Mouse (Mus musculus) adipocyte (in vitro differentiated cells): ENCODE measurements around the gene Fam171a2.
A peak's percentile ranks its signal among the peaks of the same experiment; 100 is the strongest.

Experiments
- DNase-seq: peaks from one replicate; pipeline ENCODE4 v3.0.0-alpha.2; 2016; ENCODE audit warnings: low spot score

Gene Fam171a2

DNA sequence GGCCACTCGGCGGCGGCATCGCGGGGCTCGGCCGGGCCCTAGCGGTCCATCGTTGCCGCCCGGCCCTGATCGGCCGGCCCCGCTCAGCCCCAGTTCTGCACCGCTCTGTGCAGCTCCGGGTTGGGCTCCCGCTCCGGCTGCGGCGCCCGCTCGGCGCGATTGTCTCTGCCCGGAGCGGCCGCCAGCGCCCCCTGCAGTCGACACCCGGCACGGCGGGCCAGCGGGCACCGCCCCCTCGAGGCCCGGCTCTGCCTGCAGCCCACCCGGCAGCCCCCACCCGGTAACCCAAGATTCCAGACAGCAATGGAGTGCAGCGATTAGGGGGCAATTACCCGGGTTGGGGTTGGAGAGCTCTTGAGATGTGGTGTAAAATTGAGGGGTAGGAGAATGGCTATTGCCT, at the start of gene Fam171a2:
Gene Fam171a2 (minus strand): TSS at position 186 of the 400 bp plus-strand sequence.
- DNase-seq: peak; percentile 60

DNA sequence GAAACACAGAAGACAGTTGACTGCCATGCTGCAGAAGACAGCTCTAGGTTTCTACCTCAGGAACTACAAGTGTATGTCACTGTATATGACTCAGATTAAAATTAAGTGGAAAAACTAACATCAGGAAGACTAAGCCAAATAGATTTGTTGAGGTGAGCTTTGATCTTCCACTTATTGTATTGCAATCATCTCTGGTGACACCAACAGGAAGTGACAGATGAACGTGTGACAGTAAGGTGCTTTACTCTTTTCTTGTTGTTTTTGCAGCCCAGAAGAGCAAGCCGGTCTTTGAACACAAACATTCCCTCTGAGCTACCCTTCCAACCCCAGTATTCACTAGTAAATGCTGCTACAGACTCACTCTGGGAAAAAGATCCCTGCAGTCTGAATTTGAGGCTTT, 49.2 kb upstream of the Fam171a2 start:
- no peak for DNase-seq

DNA sequence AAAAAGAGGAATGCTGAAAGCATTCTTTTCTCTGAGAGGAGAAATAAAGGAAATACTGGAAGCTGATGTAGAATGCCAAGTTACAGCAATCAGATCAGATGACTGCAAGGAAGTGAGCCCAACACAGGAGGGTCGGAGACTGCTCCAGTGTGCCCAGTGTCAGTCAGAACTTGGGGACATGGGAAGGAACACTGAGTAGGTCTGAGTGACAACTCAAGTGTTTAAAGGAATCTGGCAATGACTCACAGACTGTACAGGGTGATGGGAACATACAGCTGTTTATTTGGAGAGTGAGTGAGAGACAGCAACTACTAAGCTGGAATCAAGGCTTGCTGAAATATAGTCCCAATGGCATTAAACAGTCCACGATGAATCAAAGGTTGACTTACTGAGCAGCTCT, 48.7 kb upstream of the Fam171a2 start:
- peak; percentile 55 for DNase-seq

DNA sequence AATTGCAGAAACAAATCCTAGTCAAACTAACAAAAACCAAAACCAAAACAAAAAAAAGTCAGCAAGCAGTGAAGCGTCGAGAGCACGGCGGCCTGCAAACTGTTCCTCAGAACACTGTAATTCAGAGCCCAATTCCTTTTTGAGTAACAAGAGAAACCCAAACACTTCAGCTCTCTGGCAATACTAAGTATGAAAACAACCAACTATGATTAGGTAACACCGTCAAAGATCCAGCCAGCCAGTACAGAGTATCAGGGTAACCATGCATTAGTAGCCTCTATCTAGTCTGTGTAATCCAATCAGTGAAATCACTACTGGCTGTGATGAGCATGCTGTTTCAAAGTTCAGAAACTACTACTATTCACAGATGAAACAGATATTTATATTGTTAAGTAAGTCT, 48.3 kb upstream of the Fam171a2 start:
- peak; percentile 50 for DNase-seq

DNA sequence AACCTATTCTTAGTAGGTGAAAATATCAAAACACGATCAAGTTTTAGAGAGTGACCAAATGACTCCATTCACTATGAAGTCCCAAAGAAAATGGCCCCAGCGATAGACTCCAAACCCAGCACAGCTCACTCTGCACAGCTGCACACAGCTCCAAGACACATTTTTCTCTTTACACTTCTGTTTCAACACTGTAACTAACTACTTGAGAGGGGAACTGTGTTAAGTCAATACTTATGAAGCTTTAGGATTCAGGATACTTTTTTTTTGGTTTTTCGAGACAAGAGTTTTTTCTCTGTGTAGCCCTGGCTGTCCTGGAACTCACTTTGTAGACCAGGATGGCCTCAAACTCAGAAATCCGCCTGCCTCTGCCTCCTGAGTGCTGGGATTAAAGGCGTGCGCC, 47.6 kb upstream of the Fam171a2 start:
- no peak for DNase-seq

DNA sequence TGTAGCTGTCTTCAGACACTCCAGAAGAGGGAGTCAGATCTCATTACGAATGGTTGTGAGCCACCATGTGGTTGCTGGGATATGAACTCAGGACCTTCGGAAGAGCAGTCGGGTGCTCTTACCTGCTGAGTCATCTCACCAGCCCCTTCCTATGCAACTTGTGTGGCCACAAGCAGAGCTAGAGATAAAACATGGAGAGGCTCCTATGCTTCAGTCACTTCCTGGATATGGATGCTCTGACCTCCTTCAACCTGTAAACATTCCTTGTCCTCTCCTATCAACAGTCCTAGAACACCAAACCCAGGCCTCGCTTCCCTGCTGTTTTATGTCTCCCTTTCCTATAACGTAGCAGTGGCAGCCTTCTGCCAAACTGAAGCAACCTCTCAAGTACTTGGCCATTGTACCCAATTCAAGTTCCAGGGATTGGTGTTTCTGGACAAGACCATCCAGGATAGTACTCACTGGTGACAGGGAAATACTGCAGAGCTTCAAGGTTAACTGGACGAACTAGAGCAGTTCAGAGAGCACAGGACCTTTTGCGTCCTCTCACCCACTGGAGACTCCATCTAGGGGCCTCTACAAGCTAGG, 46.7 kb upstream of the Fam171a2 start:
- no peak for DNase-seq

DNA sequence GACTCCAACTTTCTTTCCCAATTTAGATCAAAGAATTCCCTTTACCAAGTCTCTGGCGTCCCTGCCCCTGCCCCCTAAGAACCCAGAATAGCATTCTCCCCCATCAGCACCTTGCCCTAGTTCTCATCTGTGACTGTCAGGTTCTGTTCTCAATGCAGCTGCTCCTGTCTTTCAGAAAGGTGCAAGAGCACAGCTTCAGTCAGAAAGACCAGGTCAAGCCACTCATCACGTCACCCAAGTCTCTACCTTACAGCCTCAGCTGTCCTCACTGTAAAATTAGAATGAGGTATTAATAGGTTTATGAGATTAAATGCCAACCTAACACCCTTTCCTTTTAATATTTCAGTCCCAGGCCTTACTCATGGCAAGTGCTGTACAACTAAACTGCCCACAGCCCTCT, 45.8 kb upstream of the Fam171a2 start:
- no peak for DNase-seq

DNA sequence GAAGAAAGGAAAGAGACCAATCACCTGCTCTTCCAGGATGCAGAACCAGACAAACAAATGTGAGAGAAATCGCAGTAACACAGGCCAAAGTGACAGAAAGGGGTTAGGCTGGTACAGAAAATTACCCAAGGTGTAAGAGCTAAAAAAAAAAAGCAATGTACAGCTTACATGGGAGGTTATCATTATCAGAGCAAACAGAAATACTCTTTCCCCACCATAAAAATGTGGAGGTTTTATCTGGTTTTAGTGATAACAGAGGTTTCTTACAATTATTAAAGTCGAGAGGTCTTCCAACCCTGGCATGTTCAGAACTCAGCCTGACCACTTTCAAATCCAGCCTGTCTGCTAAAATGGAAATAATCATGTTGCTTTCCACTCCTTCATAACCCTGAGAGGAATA, 40.4 kb upstream of the Fam171a2 start:
- no peak for DNase-seq

DNA sequence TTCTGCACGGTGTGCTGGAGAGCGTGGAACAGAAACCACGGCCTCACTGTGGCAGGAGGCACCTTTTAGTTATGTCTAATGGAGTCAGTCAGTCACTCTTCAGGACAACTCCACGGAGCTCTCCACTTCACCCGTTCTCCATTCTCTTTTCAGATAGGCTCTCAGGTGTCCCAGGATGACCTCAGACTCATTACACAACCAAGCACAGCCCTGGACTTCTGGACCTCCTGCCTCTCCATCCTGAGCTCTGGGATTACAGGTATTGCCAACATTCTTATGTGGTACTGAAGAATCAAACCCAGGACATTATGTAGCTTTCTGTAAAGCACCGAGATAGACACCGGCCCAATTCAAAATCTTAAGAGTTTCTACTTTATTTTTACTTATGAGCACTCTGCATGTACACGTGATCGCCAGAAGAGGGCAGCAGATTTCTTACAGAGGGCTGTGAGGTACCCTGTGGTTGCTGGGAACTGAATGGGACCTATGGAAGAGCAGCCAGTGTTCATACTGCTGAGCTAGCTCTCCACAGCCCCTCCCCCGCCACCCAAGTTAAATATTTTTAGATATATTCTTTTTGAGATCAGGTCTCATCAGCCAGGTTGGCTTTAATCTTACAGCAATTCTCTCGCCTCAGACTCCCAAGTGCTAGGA, 39.4 kb upstream of the Fam171a2 start:
- DNase-seq: peak; percentile 81

DNA sequence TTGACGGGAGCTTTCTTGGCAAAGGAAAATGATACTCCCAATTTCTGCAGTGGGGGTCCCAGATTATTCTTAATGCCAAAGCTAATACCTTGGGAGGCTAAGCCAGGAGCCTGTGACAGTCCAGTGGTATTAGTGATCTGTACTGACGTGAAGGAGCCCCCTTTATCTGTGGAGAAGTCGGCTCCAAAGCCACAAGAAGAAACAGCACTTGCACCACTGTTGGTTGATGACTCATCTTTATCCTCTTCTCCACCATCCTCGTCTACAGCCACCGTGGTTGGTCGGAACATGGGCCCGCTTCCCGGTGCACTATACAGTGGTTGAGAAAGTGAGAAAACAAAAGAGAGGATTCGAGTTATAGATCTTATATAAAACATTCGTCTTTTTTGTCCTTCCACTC, 34.3 kb upstream of the Fam171a2 start:
- no peak for DNase-seq

DNA sequence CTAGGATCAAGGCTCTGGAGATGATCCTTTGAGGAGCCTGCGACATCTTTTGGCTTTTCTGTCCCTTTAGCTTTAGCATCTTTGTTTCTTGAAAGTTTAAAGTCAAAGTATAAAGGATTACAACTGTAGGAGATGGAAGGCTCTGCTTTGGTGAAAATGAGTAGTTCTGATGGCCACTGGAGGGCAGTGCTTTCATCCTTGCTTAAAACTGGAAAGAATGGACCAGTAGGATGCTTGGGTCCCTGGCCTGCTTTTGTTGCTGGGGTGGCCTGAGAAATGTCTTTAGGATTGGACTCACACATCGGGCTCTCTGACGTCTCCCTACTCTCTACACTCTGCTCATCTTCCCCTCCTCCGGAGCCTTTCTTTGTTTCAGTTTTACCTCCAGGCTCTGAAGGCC, 33.4 kb upstream of the Fam171a2 start:
- DNase-seq: peak; percentile 26

DNA sequence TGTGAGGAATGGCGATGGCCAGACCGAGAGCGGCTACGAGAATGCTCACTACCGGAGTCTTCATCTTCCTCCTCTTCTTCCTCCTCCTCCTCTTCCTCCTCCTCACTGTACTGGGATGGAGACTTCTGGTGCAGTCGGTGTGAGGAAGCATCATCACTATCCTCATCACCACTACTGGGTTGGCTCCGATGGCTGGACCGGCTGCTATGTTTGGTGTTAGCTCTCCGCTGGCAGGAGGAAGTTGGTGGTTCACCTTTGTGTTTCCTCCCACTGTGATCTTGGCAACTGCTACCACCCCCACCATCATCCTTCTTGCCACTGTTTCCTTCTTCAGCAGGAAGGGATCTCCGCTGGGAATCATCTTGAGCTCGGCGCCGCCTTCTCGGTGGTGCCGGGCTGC, 32.6 kb upstream of the Fam171a2 start:
- DNase-seq: no peak

DNA sequence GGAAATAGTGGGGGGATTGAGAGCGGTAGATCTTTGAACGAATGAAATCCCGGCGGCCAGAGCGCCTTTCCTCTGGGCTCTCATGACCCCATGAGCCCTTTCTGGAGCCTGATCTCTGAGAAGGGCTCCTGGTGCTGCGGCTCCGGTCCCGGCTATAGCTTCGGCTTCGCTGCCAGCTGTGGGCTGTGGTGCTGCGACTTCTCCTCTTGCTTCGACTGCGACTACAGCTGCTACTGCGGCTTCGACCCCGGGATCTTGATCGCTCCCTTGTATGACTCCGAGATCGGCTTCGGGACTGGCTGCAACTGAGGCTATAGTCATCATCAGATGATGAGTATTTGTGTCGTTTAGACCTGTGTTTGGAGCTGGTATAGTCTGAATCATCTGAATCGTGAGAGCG, 32.1 kb upstream of the Fam171a2 start:
- DNase-seq: no peak

DNA sequence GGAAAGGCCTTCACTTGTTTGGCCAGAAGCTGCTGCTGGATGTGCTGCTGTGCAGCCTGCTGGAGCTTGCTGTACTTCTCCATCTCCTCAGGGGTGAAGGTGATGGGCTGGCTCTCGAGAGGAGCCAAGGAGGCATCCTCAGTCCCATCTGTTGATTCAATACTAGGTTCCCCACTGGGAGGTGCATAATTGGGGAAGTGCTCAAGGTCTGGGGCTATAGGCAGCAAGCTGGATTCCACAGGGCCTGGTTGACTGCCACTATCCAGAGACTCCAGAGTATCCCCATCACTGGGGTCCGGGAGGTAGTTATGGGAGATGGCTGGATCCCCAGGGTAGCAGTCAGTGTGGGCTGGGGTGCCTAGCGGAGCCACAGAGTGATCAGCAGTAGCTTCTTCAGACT, 31.2 kb upstream of the Fam171a2 start:
- DNase-seq: no peak

DNA sequence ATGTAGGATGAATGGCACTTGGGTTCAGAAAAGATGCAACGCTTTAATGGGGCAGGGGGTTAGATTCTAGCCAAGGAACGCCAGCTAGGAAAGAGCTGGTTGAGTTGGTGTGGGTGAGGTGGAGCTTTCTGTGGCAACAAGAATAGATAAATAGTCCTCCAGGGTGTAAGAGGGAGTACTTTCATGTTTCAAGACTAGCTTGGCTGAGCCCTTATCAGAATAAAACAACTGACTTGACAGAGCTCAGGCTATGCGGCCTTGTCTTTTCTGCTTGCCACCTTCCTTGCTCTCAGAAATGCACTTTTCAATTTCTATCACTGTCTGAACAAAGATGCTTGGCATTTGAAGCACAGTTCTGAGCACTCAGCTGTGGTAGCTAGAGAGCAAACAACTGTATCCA, 27.5 kb upstream of the Fam171a2 start:
- DNase-seq: no peak

DNA sequence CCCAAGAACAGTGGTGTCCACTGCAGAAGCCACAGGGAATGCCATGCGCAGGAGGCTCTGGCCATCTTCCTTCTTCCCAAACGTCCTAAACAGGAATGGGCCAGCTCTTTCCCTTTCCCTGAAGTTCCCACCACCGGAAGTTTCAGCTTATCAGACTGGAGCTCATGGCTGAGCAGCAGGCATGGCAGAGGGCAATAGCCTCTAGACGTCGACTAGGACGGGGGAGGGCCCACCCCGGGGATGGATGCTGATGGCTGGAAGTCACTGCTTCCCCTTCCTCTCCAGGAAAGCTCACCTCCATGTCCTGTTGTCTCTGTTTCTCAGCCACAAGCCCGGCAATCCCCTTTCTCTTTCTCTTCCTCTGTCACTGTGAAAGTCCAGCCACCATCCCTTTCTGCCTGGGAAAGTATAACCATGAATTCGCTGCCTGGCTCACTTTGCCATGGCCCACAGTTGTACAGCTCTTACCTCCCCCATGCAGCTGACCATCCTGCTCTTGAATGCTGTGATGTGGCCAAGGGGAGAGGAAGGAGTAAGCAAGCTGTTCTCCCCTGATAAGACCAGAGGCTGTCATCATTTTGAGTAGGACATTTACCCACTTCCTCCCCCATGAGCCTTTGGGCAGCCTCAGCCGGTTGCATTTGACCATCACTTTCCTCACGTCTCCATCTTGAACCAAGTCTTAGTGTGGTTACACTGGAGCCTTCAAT, 22.3 kb upstream of the Fam171a2 start, which contains the start of gene Itga2b:
Gene Itga2b (minus strand): TSS at position 475 of the 710 bp plus-strand sequence.
- DNase-seq: no peak

DNA sequence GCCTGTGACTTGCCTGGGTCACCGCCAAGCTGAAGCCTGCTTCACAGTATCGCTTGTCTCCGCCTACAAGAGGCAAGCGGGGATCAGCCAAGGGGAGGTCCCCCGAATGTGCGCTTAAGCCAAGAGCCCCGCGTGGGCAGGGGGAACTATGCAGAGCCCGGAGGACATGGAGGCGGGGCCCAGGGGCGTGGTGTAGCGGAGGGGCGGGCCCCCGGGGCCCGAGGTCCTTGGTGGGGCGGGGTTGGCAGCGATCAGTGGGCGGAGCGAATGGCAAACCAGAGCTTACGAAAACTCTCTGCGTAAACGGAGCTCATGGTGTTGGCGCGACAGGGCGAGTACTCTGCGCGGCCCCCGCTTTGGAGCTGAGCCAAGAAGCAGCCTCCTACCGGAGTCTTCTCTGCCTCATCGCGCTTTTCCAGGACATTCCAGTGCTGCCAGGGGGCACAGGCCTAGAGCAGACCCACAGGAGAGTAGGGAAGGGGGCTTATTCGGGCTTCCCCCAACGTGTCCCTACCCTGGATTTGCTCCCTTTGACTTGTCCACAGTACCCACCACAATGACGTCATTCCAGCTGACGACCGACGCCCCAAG, 19.7 kb upstream of the Fam171a2 start:
- DNase-seq: peak; percentile 100

DNA sequence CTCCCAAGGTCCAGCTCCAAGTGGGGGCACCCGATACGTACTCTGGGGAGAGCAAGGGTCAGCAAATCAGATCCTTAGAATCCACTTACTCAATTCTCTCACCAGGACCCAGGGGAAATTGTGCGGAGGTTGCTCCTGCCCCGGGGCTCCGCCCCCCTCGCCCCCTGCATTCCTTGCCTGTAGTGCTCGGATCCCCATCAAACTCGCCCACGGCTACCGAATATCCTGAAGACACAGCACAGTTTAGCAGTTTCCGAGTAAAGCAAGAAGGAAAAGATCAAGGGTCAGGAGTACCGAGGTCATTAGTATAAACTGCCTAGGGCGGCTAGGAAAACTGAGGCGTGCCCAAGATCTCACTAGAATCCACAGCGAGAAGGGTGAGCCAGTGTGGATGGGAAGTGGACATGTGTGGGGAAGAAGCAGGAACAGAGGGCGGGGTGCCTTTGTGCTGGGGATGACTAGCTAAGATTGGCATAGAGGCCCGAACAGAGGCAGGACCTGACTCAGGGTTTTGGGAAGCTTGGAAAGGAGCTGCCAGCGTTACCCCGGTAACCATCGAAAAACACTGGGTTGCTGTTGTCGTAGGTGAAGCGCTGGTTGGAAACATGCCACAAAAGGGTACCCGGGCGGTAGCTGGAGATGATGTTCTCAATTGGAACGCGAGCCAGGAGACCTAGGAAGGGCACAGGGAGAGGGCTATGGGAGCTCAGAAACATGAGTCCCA, 18.4 kb upstream of the Fam171a2 start:
- DNase-seq: peak; percentile 92

DNA sequence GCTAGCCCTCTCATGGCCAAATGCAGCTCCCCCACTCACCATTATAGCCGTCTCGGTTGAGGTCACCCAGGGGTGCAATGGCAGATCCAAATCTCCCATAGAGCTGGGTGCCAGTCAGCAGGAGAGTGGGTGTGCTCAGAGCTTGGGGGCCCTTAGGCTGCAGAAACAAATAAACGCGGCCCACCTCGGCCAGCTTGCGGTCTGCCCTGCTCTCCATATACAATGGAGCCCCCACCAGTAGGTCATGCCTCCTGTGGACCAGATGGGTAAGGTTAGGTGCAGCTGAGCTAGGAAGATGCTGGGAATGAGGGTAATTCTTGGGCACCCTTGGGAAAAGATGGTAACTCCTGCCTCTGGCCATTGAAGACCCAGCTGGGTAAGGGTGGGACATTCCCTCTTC, 17.4 kb upstream of the Fam171a2 start:
- DNase-seq: no peak

DNA sequence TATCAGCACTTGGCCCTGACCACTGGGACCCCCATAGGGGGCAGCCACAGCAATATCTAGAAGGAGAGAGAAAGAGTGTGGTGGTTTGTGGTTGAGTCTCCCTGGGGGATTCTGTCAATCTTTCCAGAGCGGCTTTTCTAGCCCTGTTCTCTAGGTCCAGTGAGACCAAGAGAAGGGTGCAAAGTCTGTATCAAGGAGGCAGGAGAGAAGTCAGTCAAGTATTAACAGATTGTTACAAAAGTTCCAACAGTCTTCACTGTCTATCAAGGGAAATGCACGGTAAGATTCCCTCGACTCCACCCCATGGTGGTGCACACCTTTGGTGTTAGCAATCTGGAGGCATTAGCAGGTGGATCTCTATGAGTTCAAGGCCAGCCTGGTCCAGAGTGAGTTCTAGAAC, 14.3 kb upstream of the Fam171a2 start:
- no peak for DNase-seq

DNA sequence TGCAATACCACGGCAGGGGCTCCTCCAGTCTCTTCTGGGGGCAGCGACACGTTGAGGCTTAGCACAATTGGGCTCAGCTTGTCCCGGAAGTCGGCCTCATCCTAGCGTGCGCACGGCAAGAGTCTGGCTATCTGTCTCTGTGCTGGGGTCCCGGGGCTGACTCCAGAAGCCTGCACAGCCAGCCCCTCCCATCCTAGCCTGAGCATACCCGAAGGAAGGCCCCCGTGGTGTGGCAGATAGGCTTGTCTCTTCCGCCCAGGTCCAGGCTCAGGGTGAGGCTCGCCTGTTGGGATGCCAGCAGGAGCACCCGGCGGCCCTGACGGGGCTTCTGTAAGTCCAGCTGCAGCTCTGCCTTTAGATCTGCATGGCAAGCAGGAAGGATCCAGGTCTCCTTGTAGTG, 13.1 kb upstream of the Fam171a2 start:
- no peak for DNase-seq

DNA sequence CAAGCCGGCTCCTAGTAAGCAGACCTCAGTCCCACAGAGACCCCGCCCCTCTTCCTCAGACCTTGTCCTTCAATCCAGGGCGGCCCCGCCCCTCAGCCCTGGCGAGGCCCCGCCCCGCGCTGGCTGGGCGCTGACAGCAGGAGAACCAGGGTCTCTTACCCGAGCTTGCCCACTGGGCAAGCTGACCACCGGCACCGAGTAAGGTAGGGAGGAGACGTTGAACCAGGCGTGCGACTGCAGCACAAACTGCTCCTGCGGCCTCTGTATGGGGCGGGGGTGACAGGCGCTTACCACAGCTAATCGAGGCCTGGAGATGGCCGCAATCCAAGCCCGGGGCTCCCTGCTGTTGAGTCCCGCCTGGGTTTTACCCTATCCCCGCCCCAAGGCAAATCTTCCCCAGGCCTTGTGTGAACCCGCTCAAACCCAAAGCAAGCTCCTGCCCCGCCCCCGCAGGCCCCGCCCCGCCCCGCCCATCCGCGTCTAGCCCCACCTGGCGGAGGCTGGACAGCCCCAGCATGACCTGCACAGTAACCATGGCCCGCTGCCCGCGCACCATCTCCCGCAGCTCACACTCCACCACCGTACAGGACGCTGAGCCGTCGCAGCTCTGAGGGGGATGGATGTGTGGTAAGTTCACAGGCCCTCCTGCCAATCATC, 8.4 kb upstream of the Fam171a2 start:
- DNase-seq: peak; percentile 84
